Mouse (Mus musculus): ENCODE measurements around the gene Itga5. TPM values are rescaled to one million over a fixed set of nuclear protein-coding genes. Genes with fewer than 3 reads are reported as not detected.

Gene Itga5
- polyA plus RNA-seq, 1 experiment from 2014 or later = 66.4 TPM

DNA sequence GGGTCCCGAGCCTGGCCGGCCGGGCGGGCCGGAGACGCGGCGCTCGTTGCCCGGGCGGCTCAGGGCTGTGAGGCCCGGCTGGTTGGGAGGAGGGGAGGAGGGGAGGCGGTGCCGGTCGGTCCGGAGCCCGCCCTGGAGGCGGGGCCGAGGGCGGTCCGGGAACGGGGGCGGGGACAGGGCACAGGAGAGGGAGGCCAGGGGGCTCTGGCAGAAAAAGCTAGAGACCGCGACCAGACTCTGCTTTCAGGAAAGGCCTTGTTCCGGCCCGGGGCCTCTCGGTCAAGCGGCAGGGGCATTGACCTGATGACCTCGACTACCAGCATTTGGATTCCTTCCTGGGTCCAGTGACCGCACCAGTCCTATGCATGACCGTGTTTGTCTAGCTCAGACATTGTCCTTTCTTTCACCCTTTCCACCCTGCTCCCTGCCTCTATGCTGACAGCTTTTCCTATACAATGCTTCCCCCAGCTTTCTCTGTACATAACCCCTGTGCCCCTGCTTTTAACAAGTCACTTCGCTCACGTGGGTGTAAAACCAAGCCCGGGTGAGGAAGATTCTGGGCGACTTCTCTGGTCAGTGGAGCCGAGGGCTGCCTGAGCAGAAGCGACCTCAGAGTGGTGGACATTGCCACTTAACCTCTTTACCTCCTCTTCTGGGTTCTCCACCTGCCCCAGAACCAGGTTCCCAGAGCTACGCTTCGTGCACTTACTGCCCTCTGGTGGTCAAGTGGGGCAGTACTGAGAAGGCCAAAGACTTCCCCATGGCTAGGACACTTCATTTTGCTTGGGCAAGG lies 42.9 kb downstream of the Itga5 start:
- H3K27me3 ChIP-seq (ENCODE audit: control insufficient read depth, insufficient read depth, low read length) = no peaks in the 10 kb centered on the region
- peaks cover 26% of the 10 kb centered on the region for H3K4me1 ChIP-seq (ENCODE audit: control insufficient read depth, insufficient read depth, low read length)
- no peaks in the 10 kb centered on the region for H3K9me3 ChIP-seq (replicated peaks; ENCODE audit: control insufficient read depth, low read length)
- ATAC-seq (replicated peaks; ENCODE audit: insufficient number of reproducible peaks, low FRiP score, low TSS enrichment) = peak; percentile 96
- H3K36me3 ChIP-seq (ENCODE audit: control insufficient read depth, insufficient read depth, low read length) = no peaks in the 10 kb centered on the region
- H3K4me3 ChIP-seq (ENCODE audit: low read depth, low read length) = peak overlapping the region; percentile 81
- under 1% methylated on average over 36 of the region's 40 CpGs for WGBS (ENCODE audit: insufficient replicate concordance)
- peak overlapping the region; percentile 89 for H3K4me2 ChIP-seq
- peak overlapping the region; percentile 78 for H3K9ac ChIP-seq (ENCODE audit: low read depth, low read length)
- H3K27ac ChIP-seq (ENCODE audit: low read depth, low read length) = peak overlapping the region; percentile 79

DNA sequence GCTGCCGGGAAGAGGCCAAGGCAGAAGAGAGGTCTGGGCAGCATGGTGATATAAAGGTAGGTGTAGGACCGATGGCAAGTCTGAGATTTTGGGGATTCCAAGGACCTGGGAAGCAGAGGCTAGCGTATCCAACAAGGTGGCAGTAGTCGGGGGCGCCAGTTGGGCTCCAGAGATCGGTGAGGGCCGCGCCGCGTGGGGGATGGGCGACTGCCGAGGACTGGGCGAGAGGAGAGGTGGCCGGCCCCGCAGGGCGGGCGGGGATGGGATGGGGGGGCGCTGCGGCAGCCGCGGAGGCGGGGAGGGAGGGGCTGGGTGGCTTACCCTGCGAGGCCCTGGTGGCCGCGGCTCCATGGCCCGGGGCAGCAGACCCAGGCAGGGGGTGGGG lies 43.5 kb downstream of the Itga5 start:
- Histone ChIP-seq H3K4me2 (peak overlapping the region; percentile 89), H3K36me3 (ENCODE audit: control insufficient read depth, insufficient read depth, low read length) (peaks cover 2% of the 10 kb centered on the region), H3K4me1 (ENCODE audit: control insufficient read depth, insufficient read depth, low read length) (peaks cover 29% of the 10 kb centered on the region), H3K9me3 (replicated peaks; ENCODE audit: control insufficient read depth, low read length) (no peaks in the 10 kb centered on the region), H3K27me3 (ENCODE audit: control insufficient read depth, insufficient read depth, low read length) (no peaks in the 10 kb centered on the region), H3K27ac (ENCODE audit: low read depth, low read length) (0 out of 2 replicates have a peak overlapping the region, but pooled peaks have one; percentile 46), H3K9ac (ENCODE audit: low read depth, low read length) (peak overlapping the region; percentile 78), H3K4me3 (ENCODE audit: low read depth, low read length) (peak overlapping the region; percentile 81)
- WGBS (ENCODE audit: insufficient replicate concordance) = 3% methylated on average over 15 of the region's 26 CpGs
- peak; percentile 74 for ATAC-seq (replicated peaks; ENCODE audit: insufficient number of reproducible peaks, low FRiP score, low TSS enrichment)

DNA sequence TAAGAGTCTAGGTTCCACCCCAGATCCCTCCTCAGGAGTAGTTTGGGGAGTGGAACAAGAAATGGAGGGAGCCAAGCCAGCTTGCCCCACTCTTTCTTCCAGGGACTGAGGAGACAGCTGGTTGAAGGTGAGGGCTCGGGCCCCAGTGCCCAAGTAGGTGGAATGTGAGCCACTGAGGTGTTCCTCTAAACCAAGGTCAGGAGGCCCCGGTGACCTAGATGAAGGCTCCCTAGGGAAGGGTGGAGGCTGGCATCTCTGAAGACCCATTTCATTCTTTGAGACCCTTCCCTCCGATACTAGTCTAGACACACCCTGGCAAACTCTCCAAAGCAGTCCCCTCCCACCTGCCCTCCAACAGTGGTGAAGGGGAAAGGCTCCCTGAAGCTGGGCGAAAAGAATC lies 44.2 kb downstream of the Itga5 start:
- Histone ChIP-seq H3K4me2 (peak overlapping the region; percentile 89), H3K9me3 (replicated peaks; ENCODE audit: control insufficient read depth, low read length) (no peaks in the 10 kb centered on the region), H3K27me3 (ENCODE audit: control insufficient read depth, insufficient read depth, low read length) (no peaks in the 10 kb centered on the region), H3K36me3 (ENCODE audit: control insufficient read depth, insufficient read depth, low read length) (peaks cover 4% of the 10 kb centered on the region), H3K4me3 (ENCODE audit: low read depth, low read length) (peak overlapping the region; percentile 81), H3K4me1 (ENCODE audit: control insufficient read depth, insufficient read depth, low read length) (peaks cover 31% of the 10 kb centered on the region), H3K27ac (ENCODE audit: low read depth, low read length) (no peak overlapping the region), H3K9ac (ENCODE audit: low read depth, low read length) (peak overlapping the region; percentile 78)
- WGBS (ENCODE audit: insufficient replicate concordance) = 52% methylated on average over 4 of the region's 4 CpGs
- ATAC-seq (replicated peaks; ENCODE audit: insufficient number of reproducible peaks, low FRiP score, low TSS enrichment) = no peak

DNA sequence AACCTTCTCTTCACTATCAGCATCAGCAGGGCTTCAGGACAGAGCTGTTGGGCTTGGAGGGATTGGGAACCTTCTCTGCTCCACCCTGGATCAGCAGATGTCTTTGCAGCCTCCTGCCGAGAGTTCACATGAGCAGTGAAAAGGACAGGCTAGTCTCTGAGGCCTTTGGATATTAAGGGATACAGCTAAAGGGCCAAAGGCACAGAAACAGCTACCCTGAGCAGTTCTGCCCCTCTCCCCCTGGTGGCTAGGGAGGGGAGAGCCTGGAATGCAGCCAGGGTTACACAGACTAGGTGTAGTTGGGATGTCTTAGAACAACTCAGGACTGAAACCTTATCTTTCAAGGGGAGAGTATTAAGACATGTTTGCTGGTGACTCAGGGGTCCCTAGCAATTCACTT lies 45.5 kb downstream of the Itga5 start:
- Histone ChIP-seq H3K36me3 (ENCODE audit: control insufficient read depth, insufficient read depth, low read length) (peaks cover 4% of the 10 kb centered on the region), H3K4me1 (ENCODE audit: control insufficient read depth, insufficient read depth, low read length) (peaks cover 34% of the 10 kb centered on the region)
- WGBS (ENCODE audit: insufficient replicate concordance) = 26% methylated on average over 1 of the region's 1 CpGs

DNA sequence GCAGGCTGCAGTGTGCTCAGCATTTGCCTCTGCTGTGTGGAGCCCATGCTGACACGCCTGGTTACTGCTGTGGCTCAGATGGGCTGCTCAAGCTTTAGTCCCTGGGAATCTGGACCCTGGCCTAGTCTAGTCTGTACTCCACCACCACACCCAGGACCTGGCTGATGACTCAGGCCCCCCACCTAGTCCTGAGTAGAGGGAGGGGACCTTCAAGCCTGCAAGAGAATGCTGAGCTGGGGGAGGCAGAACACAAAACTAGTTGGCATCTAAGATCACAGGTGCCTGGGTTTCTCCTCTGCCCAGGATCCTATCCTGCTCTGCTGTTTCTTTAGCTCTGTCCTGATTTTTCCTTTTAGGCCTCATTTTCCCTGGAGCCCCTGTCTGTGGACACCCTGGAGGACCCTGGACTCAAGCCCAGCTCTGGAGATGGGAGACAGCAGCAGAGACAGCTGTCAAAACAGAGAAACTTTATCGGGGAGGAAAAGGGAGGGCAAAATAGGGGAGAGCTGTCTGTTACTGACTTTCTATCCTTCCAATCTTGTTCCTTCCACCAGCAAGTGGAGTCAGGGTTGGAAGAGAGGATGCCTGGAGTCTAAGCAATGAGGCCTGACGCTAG lies 48.3 kb downstream of the Itga5 start:
- Histone ChIP-seq H3K27me3 (ENCODE audit: control insufficient read depth, insufficient read depth, low read length) (no peaks in the 10 kb centered on the region), H3K36me3 (ENCODE audit: control insufficient read depth, insufficient read depth, low read length) (peaks cover 4% of the 10 kb centered on the region), H3K4me3 (ENCODE audit: low read depth, low read length) (no peak overlapping the region), H3K27ac (ENCODE audit: low read depth, low read length) (no peak overlapping the region), H3K4me2 (no peak overlapping the region), H3K4me1 (ENCODE audit: control insufficient read depth, insufficient read depth, low read length) (peaks cover 42% of the 10 kb centered on the region), H3K9ac (ENCODE audit: low read depth, low read length) (no peak overlapping the region), H3K9me3 (replicated peaks; ENCODE audit: control insufficient read depth, low read length) (no peaks in the 10 kb centered on the region)
- 72% methylated on average over 3 of the region's 3 CpGs for WGBS (ENCODE audit: insufficient replicate concordance)
- no peak for ATAC-seq (replicated peaks; ENCODE audit: insufficient number of reproducible peaks, low FRiP score, low TSS enrichment)

More for the DNA sequence above, 45.5 kb downstream of the Itga5 start:
- no peak for ATAC-seq (replicated peaks; ENCODE audit: insufficient number of reproducible peaks, low FRiP score, low TSS enrichment)
- H3K4me2 ChIP-seq = no peak overlapping the region; the same call in none of the 2 replicates
- H3K9me3 ChIP-seq (replicated peaks; ENCODE audit: control insufficient read depth, low read length) = no peaks in the 10 kb centered on the region
- H3K27ac ChIP-seq (ENCODE audit: low read depth, low read length) = no peak overlapping the region
- no peaks in the 10 kb centered on the region for H3K27me3 ChIP-seq (ENCODE audit: control insufficient read depth, insufficient read depth, low read length)
- H3K4me3 ChIP-seq (ENCODE audit: low read depth, low read length) = no peak overlapping the region; the same call in 1 of the 2 replicates
- H3K9ac ChIP-seq (ENCODE audit: low read depth, low read length) = no peak overlapping the region

DNA sequence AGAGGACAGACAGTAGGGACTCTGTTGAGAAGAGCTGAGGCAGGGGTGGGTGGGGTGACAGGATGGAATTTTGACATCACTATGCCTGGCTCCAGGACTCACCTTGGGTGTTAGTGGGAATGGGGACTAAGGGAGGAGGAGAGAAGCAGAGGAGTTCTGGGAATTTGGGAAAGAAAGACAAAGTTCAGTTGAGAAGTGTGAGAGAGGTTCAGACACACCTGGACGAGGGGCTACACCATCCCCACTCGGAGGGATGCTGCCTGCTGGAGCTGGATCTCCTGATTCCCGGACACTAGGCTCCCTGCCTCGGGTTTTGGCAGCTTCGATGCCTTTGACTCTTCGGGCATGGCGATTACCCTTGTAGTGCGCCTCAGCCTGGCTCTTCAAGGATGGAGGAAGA lies 48.8 kb downstream of the Itga5 start:
- WGBS (ENCODE audit: insufficient replicate concordance) = 85% methylated on average over 8 of the region's 8 CpGs
- Histone ChIP-seq H3K27ac (ENCODE audit: low read depth, low read length) (no peak overlapping the region), H3K9ac (ENCODE audit: low read depth, low read length) (no peak overlapping the region), H3K36me3 (ENCODE audit: control insufficient read depth, insufficient read depth, low read length) (peaks cover 4% of the 10 kb centered on the region), H3K9me3 (replicated peaks; ENCODE audit: control insufficient read depth, low read length) (no peaks in the 10 kb centered on the region), H3K4me3 (ENCODE audit: low read depth, low read length) (no peak overlapping the region), H3K27me3 (ENCODE audit: control insufficient read depth, insufficient read depth, low read length) (no peaks in the 10 kb centered on the region), H3K4me1 (ENCODE audit: control insufficient read depth, insufficient read depth, low read length) (peaks cover 41% of the 10 kb centered on the region), H3K4me2 (no peak overlapping the region)
- ATAC-seq (replicated peaks; ENCODE audit: insufficient number of reproducible peaks, low FRiP score, low TSS enrichment) = no peak

DNA sequence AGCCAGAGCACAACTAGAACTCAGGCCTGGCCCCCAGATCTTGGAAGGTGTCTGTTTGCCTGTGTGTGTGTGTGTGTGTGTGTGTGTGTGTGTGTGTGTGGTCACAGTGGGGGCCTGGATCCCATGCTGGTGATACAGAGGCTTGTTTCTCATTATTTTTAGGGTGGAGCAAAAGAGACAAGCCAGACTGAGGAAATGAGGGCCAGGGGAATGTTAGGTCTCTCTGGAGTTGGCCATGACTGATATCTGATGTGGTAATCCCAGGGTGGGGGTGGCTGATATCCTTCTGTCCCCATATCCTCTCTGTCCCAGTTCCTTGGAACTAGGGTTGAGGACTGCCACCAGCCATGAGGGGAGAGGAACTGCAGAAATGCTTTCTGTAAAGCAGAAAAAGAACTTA lies 49.4 kb downstream of the Itga5 start:
- H3K4me2 ChIP-seq = no peak overlapping the region
- H3K27ac ChIP-seq (ENCODE audit: low read depth, low read length) = no peak overlapping the region
- H3K36me3 ChIP-seq (ENCODE audit: control insufficient read depth, insufficient read depth, low read length) = peaks cover 4% of the 10 kb centered on the region
- no peak overlapping the region for H3K9ac ChIP-seq (ENCODE audit: low read depth, low read length)
- H3K4me3 ChIP-seq (ENCODE audit: low read depth, low read length) = no peak overlapping the region
- no peak for ATAC-seq (replicated peaks; ENCODE audit: insufficient number of reproducible peaks, low FRiP score, low TSS enrichment)
- no peaks in the 10 kb centered on the region for H3K9me3 ChIP-seq (replicated peaks; ENCODE audit: control insufficient read depth, low read length)
- H3K27me3 ChIP-seq (ENCODE audit: control insufficient read depth, insufficient read depth, low read length) = no peaks in the 10 kb centered on the region
- peaks cover 35% of the 10 kb centered on the region for H3K4me1 ChIP-seq (ENCODE audit: control insufficient read depth, insufficient read depth, low read length)

DNA sequence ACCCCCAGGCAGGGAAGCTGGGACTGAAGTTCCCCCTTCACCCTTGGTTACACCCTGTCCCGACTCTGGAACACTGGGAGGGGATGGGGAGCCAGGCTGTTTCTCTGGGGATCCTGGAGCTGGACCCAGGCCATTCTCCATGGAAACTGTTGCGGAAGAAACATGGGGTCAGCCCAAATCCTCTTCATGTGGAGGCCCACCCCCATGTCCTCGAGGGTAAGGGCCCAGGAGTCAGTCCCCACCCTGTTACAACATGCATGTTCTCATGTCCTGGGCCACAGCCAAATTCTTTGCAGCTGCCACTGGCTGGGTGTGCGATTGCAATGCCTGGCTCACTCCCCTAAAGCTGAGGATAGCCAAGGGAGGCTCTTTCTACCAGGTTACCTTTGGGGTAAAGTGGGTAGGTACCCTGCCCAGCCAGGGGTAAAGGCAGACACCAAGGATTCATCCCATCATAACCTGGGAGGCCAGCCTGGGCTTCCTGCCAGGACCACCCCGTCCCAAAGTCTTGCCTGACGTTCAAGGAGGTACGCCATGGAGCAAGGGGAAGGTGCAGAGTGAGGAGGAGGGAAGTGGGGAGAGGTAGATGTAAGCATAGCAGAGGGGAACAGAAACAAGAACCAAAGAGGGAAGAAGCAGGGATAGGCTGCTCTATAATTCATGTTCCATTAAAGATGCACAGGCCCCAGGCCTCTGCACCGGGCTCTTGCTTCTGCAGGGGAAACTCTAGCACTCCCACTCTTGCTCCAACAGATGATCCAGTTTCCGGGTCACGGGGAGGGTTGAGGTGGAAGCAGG lies 50.4 kb downstream of the Itga5 start:
- H3K9me3 ChIP-seq (replicated peaks; ENCODE audit: control insufficient read depth, low read length) = no peaks in the 10 kb centered on the region
- no peak overlapping the region for H3K4me3 ChIP-seq (ENCODE audit: low read depth, low read length)
- no peak overlapping the region for H3K27ac ChIP-seq (ENCODE audit: low read depth, low read length)
- 80% methylated on average over 10 of the region's 10 CpGs for WGBS (ENCODE audit: insufficient replicate concordance)
- H3K9ac ChIP-seq (ENCODE audit: low read depth, low read length) = no peak overlapping the region
- H3K27me3 ChIP-seq (ENCODE audit: control insufficient read depth, insufficient read depth, low read length) = no peaks in the 10 kb centered on the region
- H3K36me3 ChIP-seq (ENCODE audit: control insufficient read depth, insufficient read depth, low read length) = peaks cover 4% of the 10 kb centered on the region
- no peak overlapping the region for H3K4me2 ChIP-seq
- no peak for ATAC-seq (replicated peaks; ENCODE audit: insufficient number of reproducible peaks, low FRiP score, low TSS enrichment)
- peaks cover 26% of the 10 kb centered on the region for H3K4me1 ChIP-seq (ENCODE audit: control insufficient read depth, insufficient read depth, low read length)
